Mouse (Mus musculus) limb, embryonic 11.5 days (tissue): ENCODE results near the gene Rsph3b. TPM values are rescaled to one million over a fixed set of nuclear protein-coding genes. Genes with fewer than 3 reads are reported as not detected.
"Not testable (repeated sequence)": the region's sequence is repeated elsewhere in the genome, so short reads cannot be mapped to it uniquely, and the experiment has no call there.

Source experiments
- ATAC-seq: fragments of 200-750 bp; cut with Nextera tagmentation; 2 replicates; pipeline ENCODE4 v1.8.0; 2017; ENCODE audit warnings: low read depth; ENCODE audit not compliant: insufficient number of reproducible peaks, low FRiP score, low TSS enrichment
- DNase-seq: peaks from one replicate; pipeline ENCODE4 v3.0.0-alpha.2; 2015; ENCODE audit warnings: low spot score
- H3K27ac ChIP-seq: fragments of 300-500 bp; sonication (generic); replicated peaks from 2 replicates; pipeline ENCODE4 v1.5.1; 2014; ENCODE audit warnings: low read depth, mild to moderate bottlenecking, low read length
- H3K27me3 ChIP-seq: fragments of 300-500 bp; sonication (generic); 2 replicates; pipeline ENCODE4 v1.6.1; 2014; ENCODE audit warnings: mild to moderate bottlenecking, low read length, mixed read lengths; ENCODE audit not compliant: control insufficient read depth, insufficient read depth
- H3K36me3 ChIP-seq: fragments of 300-500 bp; sonication (generic); 2 replicates; pipeline ENCODE4 v1.6.1; 2014; ENCODE audit warnings: mild to moderate bottlenecking, low read length, moderate library complexity, mixed read lengths; ENCODE audit not compliant: control insufficient read depth, insufficient read depth
- H3K4me1 ChIP-seq: fragments of 300-500 bp; sonication (generic); 2 replicates; pipeline ENCODE4 v1.6.1; 2014; ENCODE audit warnings: low read length, mixed read lengths; ENCODE audit not compliant: control insufficient read depth, insufficient read depth
- H3K4me2 ChIP-seq: fragments of 300-500 bp; sonication (generic); 2 replicates; pipeline ENCODE4 v1.6.1; 2014; ENCODE audit warnings: low read depth, mild to moderate bottlenecking, moderate library complexity; ENCODE audit not compliant: severe bottlenecking
- H3K4me3 ChIP-seq: fragments of 300-500 bp; sonication (generic); 2 replicates; pipeline ENCODE4 v1.5.1; 2014; ENCODE audit warnings: low read depth, low read length
- H3K9ac ChIP-seq: fragments of 300-500 bp; sonication (generic); 2 replicates; pipeline ENCODE4 v1.6.1; 2014; ENCODE audit warnings: mild to moderate bottlenecking, low read length
- H3K9me3 ChIP-seq: fragments of 300-500 bp; sonication (generic); 2 replicates; pipeline ENCODE4 v1.6.1; 2016; ENCODE audit warnings: low read length; ENCODE audit not compliant: control insufficient read depth
- WGBS: fragments of 180-500 bp; shearing (Covaris S2); extraction: QIAGEN DNeasy Blood & Tissue Kit; methylation state at CpG from one replicate; pipeline ENCODE4 v1.1.7; 2014; 5-methylcytosine and 5-hydroxymethylcytosine counted together
- polyA plus RNA-seq: library from polyadenylated mRNA; unstranded; fragments of >200 nt; fragmentation: Nextera tagmentation; extraction: Ambion mirVana; gene quantifications from 2 replicates; pipeline ENCODE4 v1.2.1, GENCODE M21; 2014

Rsph3b gene
- polyA plus RNA-seq, 1 experiment from 2014 or later: 41.9 TPM

- not testable (repeated sequence) for H3K27me3 ChIP-seq, H3K4me2 ChIP-seq, H3K9ac ChIP-seq, H3K9me3 ChIP-seq, H3K36me3 ChIP-seq, H3K27ac ChIP-seq, H3K4me1 ChIP-seq
- DNase-seq: peak; percentile 27
- ATAC-seq: peak; percentile 95
- 1% methylated on average over 13 of the region's 48 CpGs for WGBS
- H3K4me3 ChIP-seq: peak overlapping the region; percentile 8; the same call in 1 of the 2 replicates
Observed at GRCm38 (mm10) chr17:6961181-6962000, 12.9 kb upstream of the Rsph3b start.

- Histone ChIP-seq H3K4me2 (peak within 1 kb of the TSS; percentile 27; the same call in 1 of the 2 replicates), H3K4me3 (peak within 1 kb of the TSS; percentile 30), H3K9ac (peak within 1 kb of the TSS; percentile 30; the same call in 1 of the 2 replicates)
- WGBS: under 1% methylated on average over 23 of the region's 51 CpGs
- peak; percentile 33 for DNase-seq
- H3K4me1 ChIP-seq, H3K36me3 ChIP-seq, H3K9me3 ChIP-seq, H3K27ac ChIP-seq, H3K27me3 ChIP-seq, ATAC-seq: not testable (repeated sequence)
Observed at GRCm38 (mm10) chr17:6960776-6961175, 12.3 kb upstream of the Rsph3b start, which contains the start of gene Tagap1. Tagap1 (minus strand) TSS chr17:6961156.

- H3K9ac ChIP-seq, ATAC-seq, DNase-seq, H3K9me3 ChIP-seq, H3K36me3 ChIP-seq, H3K27ac ChIP-seq, H3K4me1 ChIP-seq, H3K27me3 ChIP-seq: not testable (repeated sequence)
- H3K4me3 ChIP-seq: peak overlapping the region; percentile 30
- under 1% methylated on average over 12 of the region's 12 CpGs for WGBS
- peak overlapping the region; percentile 27; the same call in 1 of the 2 replicates for H3K4me2 ChIP-seq
Observed at GRCm38 (mm10) chr17:6960349-6960748, 11.9 kb upstream of the Rsph3b start.

- ATAC-seq, H3K9me3 ChIP-seq, H3K4me1 ChIP-seq, DNase-seq, H3K27me3 ChIP-seq, H3K36me3 ChIP-seq, H3K4me3 ChIP-seq, H3K27ac ChIP-seq, H3K9ac ChIP-seq: not testable (repeated sequence)
- WGBS: 69% methylated on average over 4 of the region's 6 CpGs
- H3K4me2 ChIP-seq: peak overlapping the region; percentile 27; the same call in 1 of the 2 replicates
Observed at GRCm38 (mm10) chr17:6959543-6960259, 11.2 kb upstream of the Rsph3b start.

- not testable (repeated sequence) for H3K27me3 ChIP-seq, H3K9ac ChIP-seq, H3K9me3 ChIP-seq, DNase-seq, H3K36me3 ChIP-seq, H3K27ac ChIP-seq, H3K4me1 ChIP-seq, H3K4me3 ChIP-seq, H3K4me2 ChIP-seq, ATAC-seq
- 92% methylated on average over 5 of the region's 8 CpGs for WGBS
Observed at GRCm38 (mm10) chr17:6958881-6959280, 10.4 kb upstream of the Rsph3b start.

- Histone ChIP-seq H3K9ac (peak overlapping the region; percentile 45; the same call in 1 of the 2 replicates), H3K4me3 (peak overlapping the region; percentile 41), H3K4me2 (peak overlapping the region; percentile 50), H3K27ac (0 out of 2 replicates have a peak overlapping the region, but pooled peaks have one; percentile 52)
- 10% methylated on average over 9 of the region's 9 CpGs for WGBS
- not testable (repeated sequence) for H3K27me3 ChIP-seq, H3K36me3 ChIP-seq, H3K4me1 ChIP-seq, DNase-seq, H3K9me3 ChIP-seq, ATAC-seq
Observed at GRCm38 (mm10) chr17:6948769-6949228, 317 bp upstream of the Rsph3b start.

- not testable (repeated sequence) for H3K9me3 ChIP-seq, H3K4me1 ChIP-seq, H3K27me3 ChIP-seq, H3K27ac ChIP-seq, H3K9ac ChIP-seq, H3K36me3 ChIP-seq, H3K4me3 ChIP-seq, DNase-seq
- peak; percentile 38; the same call in 1 of the 2 replicates for ATAC-seq
- no CpG with 5 or more reads among the region's 8 CpGs for WGBS
- H3K4me2 ChIP-seq: peak overlapping the region; percentile 50
Observed at GRCm38 (mm10) chr17:6947637-6947983, 872 bp downstream of the Rsph3b start.

GRCm38 (mm10) chr17:6942560-6942959 is 5.9 kb downstream of the Rsph3b start:
- not testable (repeated sequence) for H3K4me1 ChIP-seq, H3K27ac ChIP-seq, H3K9ac ChIP-seq, DNase-seq, H3K4me3 ChIP-seq, H3K4me2 ChIP-seq, H3K27me3 ChIP-seq, H3K36me3 ChIP-seq, H3K9me3 ChIP-seq, ATAC-seq
- WGBS: no CpG with 5 or more reads among the region's 4 CpGs
